19 mouse cellular contexts compared by ENCODE assay signal in the genomic region with DNA sequence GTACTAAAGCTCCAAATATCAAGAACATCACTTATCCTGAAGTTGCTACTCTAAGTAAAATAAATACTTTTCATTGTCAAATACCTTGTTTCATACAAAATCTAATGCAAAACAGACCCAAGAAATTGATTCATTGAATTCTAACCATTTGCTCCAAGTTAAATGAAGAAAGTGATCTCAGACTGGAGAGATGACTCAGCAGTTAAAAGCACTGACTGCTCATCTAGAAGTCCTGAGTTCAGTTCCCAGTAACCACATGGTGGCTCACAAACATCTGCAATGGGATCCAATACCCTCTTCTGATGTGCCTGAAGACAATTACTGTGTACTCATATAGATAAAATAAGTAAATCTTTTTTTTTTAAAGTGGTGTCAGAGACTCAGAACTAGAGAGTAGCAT.
"Had no signal": no experiment of that assay in that cellular context is flagged by ENCODE, and none has a peak within 500 bp of the region (broad histone marks: within the 10 kb centered on the region; RNA-seq: fewer than 3 reads in every experiment).

No protein-coding gene starts in this region.

- H3K4me3 ChIP-seq: left cerebral cortex, adult 2 months; liver, embryonic 13.5 days; megakaryocyte, embryonic 14.5 days; midbrain, embryonic 10.5 days; midbrain, embryonic 13.5 days; myocyte; neural tube, embryonic 13.5 days had no signal

- H3K4me1 ChIP-seq: midbrain, embryonic 10.5 days; midbrain, embryonic 13.5 days had no signal

- H3K9me3 ChIP-seq: liver, embryonic 13.5 days; megakaryocyte, embryonic 14.5 days; midbrain, embryonic 10.5 days; midbrain, embryonic 13.5 days; neural tube, embryonic 13.5 days had no signal

- H3K9ac ChIP-seq: liver, embryonic 13.5 days; midbrain, embryonic 13.5 days; neural tube, embryonic 13.5 days had no signal

- H3K27ac ChIP-seq: kidney, postnatal 0 days; left cerebral cortex, adult 2 months; liver, embryonic 13.5 days; midbrain, embryonic 10.5 days; midbrain, embryonic 13.5 days; neural tube, embryonic 13.5 days; stomach, postnatal 0 days had no signal

- H3K27me3 ChIP-seq: liver, embryonic 13.5 days; megakaryocyte, embryonic 14.5 days; midbrain, embryonic 13.5 days; neural tube, embryonic 13.5 days had no signal

- DNase-seq: kidney, adult 8-10 months; kidney, postnatal 25 days; layer of hippocampus, postnatal 36 days; liver, embryonic 13.5 days; lung, adult 2 months; lung, postnatal 14 days; retina, postnatal 1 day; right cerebral cortex, postnatal 4 days; thymus, adult 2 months; thymus, postnatal 14 days; thymus, postnatal 4 days had no signal
